Mouse (Mus musculus) induced T-regulatory cell, adult 2 months (primary cell): Measurements from ENCODE around the gene Stx11.
A peak's percentile ranks its signal among the peaks of the same experiment; 100 is the strongest.

Source experiments
- DNase-seq: peaks from one replicate; pipeline ENCODE4 v3.0.0-alpha.2; 2012; ENCODE audit warnings: low read depth

Gene Stx11

DNA sequence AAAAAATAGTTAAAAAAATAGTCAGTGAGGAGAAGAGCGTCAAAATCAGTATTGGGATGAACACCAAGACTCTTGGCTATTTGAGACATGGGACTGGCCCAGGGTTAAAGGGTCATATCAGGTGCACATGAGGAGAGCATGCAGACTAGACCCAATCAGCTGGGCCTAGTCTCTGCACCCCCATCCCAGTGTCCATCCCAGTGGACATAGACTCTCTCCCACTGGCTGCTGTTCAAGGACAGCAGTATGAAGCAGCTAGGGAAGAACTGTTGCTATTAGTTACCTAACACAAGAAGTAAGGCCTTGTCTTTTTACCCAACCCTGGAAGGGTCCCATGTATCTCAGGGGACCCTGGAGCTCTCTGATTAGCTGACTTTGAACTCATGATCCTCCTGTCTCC is 49.9 kb downstream of the Stx11 start:
- DNase-seq, result no peak

- DNase-seq, result peak; percentile 45
These were observed 52.0 kb downstream of the Stx11 start for GRCm38 (mm10) chr10:12911981-12912530.

DNA sequence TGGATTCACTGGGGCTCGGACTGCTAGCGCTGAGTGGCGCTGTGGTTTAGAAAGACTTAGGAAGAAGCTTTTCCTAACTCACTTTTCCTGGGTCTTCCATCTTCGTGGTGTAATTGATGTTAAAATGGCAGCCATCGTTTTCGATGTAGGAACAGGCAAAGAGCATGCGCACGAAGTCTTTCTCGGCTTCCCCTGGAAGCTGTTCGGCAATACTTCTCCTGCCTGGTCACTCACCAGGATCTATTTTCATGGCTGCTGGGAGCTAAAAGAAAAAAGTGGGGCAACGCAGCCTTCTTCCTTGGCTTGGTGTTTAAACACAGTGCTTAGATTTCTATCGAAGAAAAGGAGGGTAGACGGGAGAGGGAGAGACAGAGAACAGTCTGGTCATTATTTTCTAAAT is 52.6 kb downstream of the Stx11 start:
- no peak for DNase-seq

GRCm38 (mm10) chr10:12909891-12910290 is 54.2 kb downstream of the Stx11 start:
- no peak for DNase-seq

GRCm38 (mm10) chr10:12909179-12909578 is 54.9 kb downstream of the Stx11 start:
- DNase-seq, result no peak

- no peak for DNase-seq
These were observed 60.0 kb downstream of the Stx11 start for GRCm38 (mm10) chr10:12904140-12904528.

- DNase-seq, result peak; percentile 61
These were observed 60.5 kb downstream of the Stx11 start for GRCm38 (mm10) chr10:12903440-12904139.

- no peak for DNase-seq
These were observed 64.2 kb downstream of the Stx11 start for GRCm38 (mm10) chr10:12899901-12900300.

DNA sequence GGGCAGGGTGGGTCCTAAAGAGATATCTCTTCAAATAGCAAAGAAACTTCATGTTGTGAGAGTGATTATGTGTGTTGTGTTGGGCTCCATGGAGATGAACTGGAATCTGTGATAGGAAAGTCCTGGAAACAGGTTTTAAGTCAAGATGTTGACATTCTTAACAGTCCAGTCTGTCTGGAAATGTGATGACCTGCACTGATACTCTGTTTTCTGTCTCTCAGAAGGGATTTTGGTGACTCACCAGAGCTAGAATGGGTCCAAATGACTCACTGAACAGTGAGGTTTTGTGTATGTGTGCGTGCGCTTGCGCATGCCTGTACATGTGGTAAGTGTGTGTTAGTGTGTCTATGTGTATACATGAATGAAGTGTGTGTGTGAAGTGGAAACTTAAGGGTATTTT is 70.8 kb downstream of the Stx11 start:
- no peak for DNase-seq

- peak; percentile 95 for DNase-seq
These were observed 75.7 kb downstream of the Stx11 start for GRCm38 (mm10) chr10:12888373-12888772.
